Mouse (Mus musculus) frontal cortex, postnatal 10 days (tissue): ENCODE data around the gene Sipa1l2.

Experiments used
- DNase-seq, 2 experiments: peaks; one replicate each; pipeline ENCODE4 v3.0.0; 2022; ENCODE audit warnings: low spot score in 2 of 2, mixed read lengths in 1 of 2

Sipa1l2 gene

DNA sequence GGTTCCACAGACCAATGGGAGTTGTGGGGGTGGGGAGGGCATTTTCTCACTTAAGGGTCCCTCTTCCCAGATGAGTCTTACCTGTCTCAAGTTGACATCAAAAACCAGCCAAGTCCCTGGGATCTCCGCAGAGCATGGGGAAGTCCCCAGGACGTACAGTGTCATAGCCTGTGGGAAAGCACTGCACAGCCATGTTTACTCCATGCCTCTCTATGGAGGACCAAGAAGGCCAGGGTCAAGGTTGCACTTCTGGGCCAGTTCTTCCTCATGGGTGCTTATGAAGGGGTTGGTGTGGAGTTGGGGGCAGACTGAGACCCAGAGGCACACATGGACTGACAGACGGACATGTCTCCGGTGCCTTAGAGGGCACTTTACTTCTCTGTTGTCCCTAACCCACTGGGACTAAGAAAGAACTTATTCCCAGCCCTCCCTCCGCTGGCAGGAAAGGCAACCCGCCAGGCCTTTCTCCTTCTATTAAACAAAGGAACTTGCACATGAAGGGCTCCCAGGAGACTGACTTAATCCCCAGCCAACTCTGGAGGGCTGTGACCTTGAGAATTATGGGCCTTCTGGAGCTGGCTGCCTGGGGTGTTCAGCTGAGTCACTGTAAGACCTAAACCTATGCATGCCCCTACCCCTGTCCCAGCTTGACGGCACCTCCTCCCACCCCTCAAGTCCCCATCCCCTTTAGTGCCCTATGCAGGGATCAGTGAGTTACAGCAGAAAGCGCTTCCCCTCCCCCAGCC, 199.9 kb downstream of the Sipa1l2 start:
- DNase-seq: no peak

DNA sequence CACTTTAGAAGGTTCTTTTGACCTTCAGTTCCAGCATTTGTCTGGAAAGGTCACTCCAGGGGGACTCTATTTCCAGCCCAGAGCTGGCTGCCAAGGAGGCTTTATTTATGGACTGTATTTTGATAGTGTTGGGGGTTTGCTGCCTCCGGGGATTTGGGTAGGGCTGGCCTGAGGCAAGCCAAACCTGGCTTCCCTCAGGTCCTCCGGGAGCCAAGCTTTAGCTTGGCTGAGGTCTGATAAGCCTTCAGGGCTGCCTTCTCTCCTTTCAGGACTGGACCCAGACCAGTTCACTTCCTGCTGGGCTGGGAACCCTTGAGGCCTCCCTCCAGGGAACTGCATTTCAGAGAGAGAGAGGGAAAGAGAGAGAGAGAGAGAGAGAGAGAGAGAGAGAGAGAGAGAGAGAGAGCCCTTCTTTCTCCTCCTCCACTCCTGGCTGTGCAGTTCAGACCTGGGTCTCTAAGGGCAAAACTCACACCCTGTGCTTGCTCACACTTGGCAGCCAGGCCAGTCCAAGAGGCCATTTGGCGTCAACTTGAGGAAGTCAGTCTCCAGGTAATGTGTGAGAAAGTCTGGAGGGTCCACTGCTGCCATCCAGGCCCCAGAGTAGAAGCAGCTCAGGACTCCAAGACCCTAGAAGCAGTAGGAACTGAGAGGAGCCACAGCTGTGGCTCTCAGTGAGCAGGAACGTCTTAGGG, 201.1 kb downstream of the Sipa1l2 start:
- no peak for DNase-seq
